Mouse (Mus musculus) embryonic fibroblast, embryonic 13.5 days (primary cell): ENCODE measurements around the gene Sp6. TPM values are rescaled to one million over a fixed set of nuclear protein-coding genes. Genes with fewer than 3 reads are reported as not detected.

Experiments
- H3K27ac ChIP-seq: 2 replicates; pipeline ENCODE4 v1.5.1; 2012; ENCODE audit warnings: low read length, control low read depth, inconsistent platforms; ENCODE audit not compliant: insufficient read depth
- H3K4me1 ChIP-seq: 2 replicates; pipeline ENCODE4 v1.6.1; 2011; ENCODE audit warnings: low read length; ENCODE audit not compliant: control insufficient read depth, insufficient read depth
- H3K4me3 ChIP-seq: 2 replicates; pipeline ENCODE4 v1.5.1; 2011; ENCODE audit warnings: mild to moderate bottlenecking, control low read depth, low read length; ENCODE audit not compliant: insufficient read depth
- CTCF ChIP-seq: IDR thresholded peaks from 2 replicates; pipeline ENCODE4 v1.5.1; 2011; ENCODE audit warnings: mild to moderate bottlenecking, control low read depth, low read length, moderate library complexity, borderline replicate concordance; ENCODE audit not compliant: insufficient read depth
- POLR2A ChIP-seq: IDR thresholded peaks from 2 replicates; pipeline ENCODE4 v1.6.1; 2011; ENCODE audit warnings: low read depth, mild to moderate bottlenecking, control low read depth, low read length, moderate library complexity
- polyA plus RNA-seq: library from polyadenylated mRNA; stranded (reverse); fragments of >200 nt; gene quantifications from 2 replicates; pipeline ENCODE4 v1.2.4, GENCODE M21; 2011; ENCODE audit warnings: low read depth; ENCODE audit not compliant: missing spikeins, insufficient read length

The Sp6 gene
- polyA plus RNA-seq, 1 experiment: 0.33 TPM

DNA sequence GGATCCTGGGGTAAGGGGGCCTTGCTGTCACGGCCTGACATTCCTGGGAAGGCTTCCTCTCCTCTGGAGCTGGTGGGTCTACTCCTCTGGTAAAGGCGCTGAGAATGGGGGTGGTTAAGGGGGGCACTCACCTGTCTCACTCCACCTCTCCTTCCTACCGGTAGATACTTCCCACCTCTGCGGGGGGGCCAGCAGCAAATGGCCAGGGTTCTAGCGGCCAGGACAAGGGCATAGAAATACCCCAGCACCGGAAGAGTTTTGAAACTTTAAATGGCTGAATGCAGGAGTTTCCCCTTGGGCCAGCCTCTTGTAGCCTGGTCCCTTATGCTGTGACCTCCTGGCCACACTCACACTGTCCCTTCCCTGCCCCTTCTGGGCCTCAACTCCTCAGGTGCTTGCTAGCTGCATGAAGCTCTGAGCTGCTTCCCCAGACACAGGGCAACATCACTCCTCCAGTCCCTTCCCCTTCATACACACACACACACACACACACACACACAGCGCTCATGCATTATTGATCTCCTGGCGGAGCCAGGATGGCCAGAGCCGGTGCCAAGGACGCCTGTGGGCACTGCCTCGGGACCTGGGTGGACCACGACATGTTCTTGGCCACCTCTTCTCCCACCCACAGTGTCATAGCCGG lies 37.9 kb downstream of the Sp6 start:
- TF ChIP-seq POLR2A: no peak
- TF ChIP-seq CTCF: no peak
- no peak overlapping the region for H3K27ac ChIP-seq
- H3K4me3 ChIP-seq: peak overlapping the region; percentile 74
- H3K4me1 ChIP-seq: peaks cover 6% of the 10 kb centered on the region

DNA sequence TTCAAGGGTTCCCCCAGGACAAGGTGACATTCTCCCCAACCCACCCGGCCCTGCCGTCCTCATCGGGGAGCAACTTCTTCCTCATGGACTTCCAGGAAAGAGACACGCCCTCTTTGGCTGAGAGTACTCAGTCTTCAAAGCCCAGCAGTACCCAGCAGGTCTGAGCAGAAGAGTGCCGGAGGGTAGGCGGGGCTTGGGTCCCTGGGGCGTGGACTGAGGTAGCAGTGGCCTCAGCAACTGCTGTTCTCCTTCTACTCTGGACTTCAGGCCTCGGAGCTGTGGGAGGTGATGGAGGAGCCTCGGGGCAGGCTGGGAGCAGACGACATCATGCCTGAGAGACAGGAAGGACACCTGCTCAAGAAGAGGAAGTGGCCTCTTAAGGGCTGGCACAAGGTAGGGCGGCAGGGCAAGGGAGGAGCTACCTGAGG lies 39.0 kb downstream of the Sp6 start:
- Histone ChIP-seq H3K4me1 (peaks cover 6% of the 10 kb centered on the region), H3K4me3 (peak overlapping the region; percentile 11), H3K27ac (no peak overlapping the region)
- TF ChIP-seq CTCF (no peak), POLR2A (no peak)

DNA sequence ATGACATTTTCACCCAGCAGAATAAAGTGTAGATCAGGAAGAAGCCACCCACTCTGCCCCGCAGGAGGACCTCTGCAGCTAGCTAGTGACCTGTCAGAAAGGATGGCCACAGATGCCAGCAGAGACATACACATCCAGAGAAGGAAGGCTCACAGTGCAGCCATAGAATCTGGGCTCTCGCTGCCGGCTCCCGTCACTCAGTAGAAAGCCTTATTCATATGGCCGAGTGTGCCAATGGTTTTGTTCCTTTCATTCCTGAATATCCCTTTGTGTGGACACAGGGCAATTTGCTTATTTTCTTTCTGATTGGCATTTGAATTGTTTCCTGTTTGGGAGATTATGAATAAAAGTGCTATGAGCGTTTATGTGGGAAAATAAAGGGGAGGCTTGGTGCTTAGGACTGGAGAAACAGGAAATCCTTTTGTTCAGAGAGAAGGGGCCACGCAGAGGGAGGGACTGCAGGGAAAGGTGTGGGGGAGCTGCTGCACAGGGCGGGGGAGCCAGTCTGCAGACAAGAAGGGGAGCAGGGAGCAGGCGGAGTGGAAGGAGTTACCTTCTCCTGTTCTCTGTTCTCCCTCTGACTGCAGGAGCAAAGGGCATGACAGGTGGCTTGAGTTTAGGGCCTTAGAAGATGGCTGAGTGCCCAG lies 50.2 kb downstream of the Sp6 start:
- Histone ChIP-seq H3K4me3 (no peak overlapping the region), H3K4me1 (no peaks in the 10 kb centered on the region), H3K27ac (no peak overlapping the region)
- TF ChIP-seq CTCF (no peak), POLR2A (no peak)

DNA sequence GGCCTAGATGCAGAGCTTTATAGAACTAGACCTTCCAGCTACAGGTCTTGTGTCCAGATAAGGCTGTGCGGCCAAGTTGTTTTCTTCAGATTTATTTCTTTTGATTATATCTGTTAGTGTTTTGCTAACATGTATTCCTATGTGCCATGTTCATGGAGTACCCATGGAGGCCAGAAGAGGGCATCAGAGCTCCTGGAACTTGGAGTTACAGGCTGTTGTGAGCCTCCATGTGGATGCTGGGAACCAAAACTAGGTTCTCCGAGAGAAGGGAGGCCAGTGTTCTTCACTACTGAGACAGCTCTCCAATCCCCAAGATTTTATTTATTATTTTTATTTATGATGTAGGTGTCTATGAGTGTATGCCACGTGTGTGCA lies 50.7 kb downstream of the Sp6 start:
- Histone ChIP-seq H3K27ac (no peak overlapping the region), H3K4me1 (no peaks in the 10 kb centered on the region), H3K4me3 (no peak overlapping the region)
- TF ChIP-seq POLR2A (no peak), CTCF (no peak)

DNA sequence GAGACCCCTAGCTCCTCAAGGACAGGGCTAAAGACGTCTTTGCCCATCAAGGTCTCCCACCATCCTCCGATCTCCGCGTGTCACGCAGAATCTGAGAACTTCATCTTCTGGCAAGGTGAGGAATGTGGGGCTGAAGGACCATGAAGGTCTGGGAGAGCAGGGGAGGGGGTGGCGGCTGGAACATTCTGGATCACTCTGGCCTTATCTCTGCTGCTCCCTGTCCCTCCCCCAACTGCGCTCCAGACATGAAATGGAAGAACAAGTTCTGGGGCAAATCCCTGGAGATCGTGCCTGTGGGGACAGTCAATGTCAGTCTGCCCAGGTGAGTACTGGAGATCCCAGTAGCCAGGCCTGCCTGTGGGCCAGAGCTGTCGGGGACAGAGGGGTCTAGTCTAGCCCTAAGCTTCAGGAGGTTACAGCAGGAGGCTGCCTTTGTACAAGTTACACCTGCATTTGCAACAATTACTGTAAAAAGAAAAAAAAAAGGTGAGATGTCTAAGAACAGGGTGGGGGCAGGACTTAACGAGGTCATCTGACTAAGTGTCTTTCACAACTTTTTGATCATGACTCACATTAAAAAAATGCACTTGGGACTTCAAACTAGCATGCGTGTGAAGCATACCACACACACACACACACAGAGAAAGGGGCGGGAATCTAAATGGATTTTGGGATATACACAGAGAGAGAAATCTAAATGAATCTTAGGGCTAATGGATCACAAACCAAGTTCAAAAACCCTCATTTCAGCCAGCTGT lies 52.5 kb downstream of the Sp6 start:
- no peaks in the 10 kb centered on the region for H3K4me1 ChIP-seq
- H3K4me3 ChIP-seq: no peak overlapping the region
- TF ChIP-seq POLR2A (no peak), CTCF (no peak)
- no peak overlapping the region for H3K27ac ChIP-seq

DNA sequence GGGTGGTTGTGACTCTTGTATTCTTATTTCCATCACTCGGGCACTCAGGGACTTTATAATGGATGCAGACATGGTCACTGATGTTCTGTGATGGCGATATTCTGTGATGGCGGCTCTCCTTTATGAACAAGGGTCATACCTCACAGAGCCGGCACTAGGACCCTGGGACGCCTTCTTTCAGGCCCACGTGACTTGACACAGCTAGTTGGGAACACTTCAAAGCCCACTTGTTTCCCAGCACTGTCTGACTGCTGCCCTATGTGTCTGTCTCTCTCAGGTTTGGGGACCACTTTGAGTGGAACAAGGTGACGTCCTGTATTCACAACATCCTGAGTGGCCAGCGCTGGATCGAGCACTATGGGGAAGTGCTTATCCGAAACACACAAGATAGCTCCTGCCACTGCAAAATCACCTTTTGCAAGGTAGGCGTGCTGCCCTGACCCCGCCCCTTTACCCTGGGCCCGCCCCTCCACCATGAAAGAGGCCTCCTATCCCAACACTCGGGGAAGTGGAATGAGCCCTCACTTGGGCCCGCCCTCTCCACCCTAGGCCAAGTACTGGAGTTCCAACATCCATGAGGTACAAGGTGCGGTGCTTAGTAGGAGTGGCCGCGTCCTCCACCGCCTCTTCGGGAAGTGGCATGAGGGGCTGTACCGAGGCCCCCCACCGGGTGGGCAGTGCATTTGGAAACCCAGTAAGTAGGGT lies 53.6 kb downstream of the Sp6 start:
- no peak for TF ChIP-seq POLR2A
- no peak overlapping the region for H3K4me3 ChIP-seq
- no peak overlapping the region for H3K27ac ChIP-seq

DNA sequence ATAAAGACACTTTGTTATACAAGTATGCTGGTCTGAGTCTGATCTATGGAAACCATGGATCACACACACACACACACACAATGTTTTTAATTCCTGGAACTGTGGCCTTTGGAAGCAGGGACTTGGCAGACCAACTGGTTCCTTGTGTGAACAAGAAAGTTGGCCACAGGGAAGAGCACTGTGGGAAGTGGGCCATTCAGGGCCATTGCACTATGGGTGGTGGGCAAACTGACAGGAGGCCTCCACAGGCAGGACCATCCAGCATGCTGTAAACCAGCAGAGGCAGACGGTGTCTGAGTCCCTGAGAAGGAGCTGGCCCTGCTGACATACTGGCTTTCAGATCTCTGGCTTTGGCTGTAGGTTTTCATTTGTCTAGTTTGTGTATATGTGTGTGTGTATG lies 56.1 kb downstream of the Sp6 start:
- Histone ChIP-seq H3K27ac (no peak overlapping the region), H3K4me3 (no peak overlapping the region), H3K4me1 (no peaks in the 10 kb centered on the region)
- no peak for TF ChIP-seq POLR2A
- no peak for TF ChIP-seq CTCF

More for the DNA sequence above, 53.6 kb downstream of the Sp6 start:
- H3K4me1 ChIP-seq: no peaks in the 10 kb centered on the region

DNA sequence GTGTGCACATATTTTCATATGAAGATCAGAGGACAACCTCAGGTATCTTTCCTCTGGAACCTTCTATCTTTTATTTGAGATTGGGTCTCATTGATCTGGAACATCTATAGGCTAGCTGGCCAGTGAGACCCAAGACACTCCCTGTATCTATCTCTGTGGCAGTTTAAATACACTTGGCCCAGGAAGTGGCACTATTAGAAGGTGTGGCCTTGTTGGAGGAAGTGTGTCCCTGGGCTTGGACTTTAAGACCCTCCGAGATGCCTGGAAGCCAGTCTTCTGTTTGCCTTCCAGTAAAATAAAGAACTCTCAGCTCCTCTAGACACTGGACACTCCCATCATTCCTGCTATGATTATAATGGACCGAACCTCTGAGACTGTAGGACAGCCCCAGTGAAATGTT lies 56.6 kb downstream of the Sp6 start:
- Histone ChIP-seq H3K4me1 (no peaks in the 10 kb centered on the region), H3K4me3 (no peak overlapping the region), H3K27ac (no peak overlapping the region)
- TF ChIP-seq CTCF: no peak
- no peak for TF ChIP-seq POLR2A

DNA sequence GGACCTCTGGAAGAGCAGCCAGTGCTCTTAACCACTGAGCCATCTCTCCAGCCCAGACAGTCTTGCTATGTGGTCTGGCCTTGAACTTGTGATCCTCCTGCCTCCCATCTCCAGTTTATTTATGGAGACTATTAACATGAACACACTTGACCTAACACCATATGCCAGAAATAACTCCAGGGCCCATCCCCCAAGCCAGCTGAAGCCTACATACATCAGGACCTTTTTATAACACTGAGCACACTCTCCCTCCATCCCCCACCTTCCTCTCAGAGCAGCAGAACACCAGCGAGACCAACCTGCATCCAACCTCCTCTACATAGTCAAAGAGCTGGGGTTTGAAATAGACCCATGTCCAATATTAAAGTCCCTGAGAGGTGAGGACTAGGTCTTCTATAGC lies 57.9 kb downstream of the Sp6 start:
- Histone ChIP-seq H3K27ac (no peak overlapping the region), H3K4me1 (no peaks in the 10 kb centered on the region), H3K4me3 (no peak overlapping the region)
- TF ChIP-seq CTCF: no peak
- no peak for TF ChIP-seq POLR2A
